Mouse (Mus musculus) common myeloid progenitor, adult 5-6 weeks (primary cell): ENCODE results near the gene Olfr1030. TPM values are rescaled to one million over a fixed set of nuclear protein-coding genes. Genes with fewer than 3 reads are reported as not detected.
A peak's percentile ranks its signal among the peaks of the same experiment; 100 is the strongest.
"Not testable (repeated sequence)": the region's sequence is repeated elsewhere in the genome, so short reads cannot be mapped to it uniquely, and the experiment has no call there.

Experiments
- ATAC-seq: replicated peaks from 2 replicates; pipeline ENCODE4 v1.8.0; 2016; ENCODE audit warnings: low read depth, mild to moderate bottlenecking, moderate TSS enrichment, inconsistent platforms; ENCODE audit not compliant: poor library complexity, severe bottlenecking
- total RNA-seq: library from RNA; stranded (forward); fragments of 200-1000, 187-1606 nt; gene quantifications from 2 replicates; pipeline ENCODE4 v1.2.3, GENCODE M21; 2017

Gene Olfr1030
- total RNA-seq = not detected in 2 replicates

DNA sequence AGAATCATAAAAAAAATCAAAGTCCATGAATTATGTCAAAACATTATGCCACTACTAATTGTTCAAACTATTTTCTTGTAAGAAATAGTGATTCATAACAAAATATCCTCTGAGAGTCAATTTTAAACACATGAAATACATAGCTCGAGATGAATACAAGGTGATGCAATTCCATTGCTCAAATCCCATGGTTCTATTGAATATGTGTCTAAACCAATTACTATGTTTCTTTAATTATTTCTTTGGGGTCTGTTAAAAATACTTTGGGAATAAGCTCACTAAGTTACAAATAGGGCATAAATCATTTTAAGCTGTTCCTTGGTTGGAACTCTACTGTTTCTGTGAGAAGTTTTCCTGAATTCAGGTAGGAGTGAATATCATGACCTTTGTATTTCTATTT is at the start of gene Olfr1030:
Olfr1030 (plus strand) TSS at position 301 of the 400 bp plus-strand sequence.
- no peak for ATAC-seq

DNA sequence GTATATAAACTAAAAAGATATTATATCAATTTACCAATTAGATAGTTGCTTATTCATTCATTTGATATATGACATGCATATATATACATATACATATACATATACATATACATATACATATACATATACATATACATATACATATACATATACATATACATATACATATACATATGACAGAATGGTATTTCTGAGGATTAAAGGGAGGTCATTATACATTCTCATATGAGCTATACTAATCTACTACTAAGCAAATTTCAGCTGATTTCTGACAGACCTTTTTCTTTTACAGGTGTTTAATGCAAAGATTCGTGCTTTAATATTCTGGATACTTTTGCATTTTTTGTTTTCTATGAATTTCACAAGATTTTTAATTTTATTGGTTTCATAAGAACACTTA is 28.9 kb upstream of the Olfr1030 start, which contains the start of gene Olfr1028:
Olfr1028 (plus strand) TSS at position 301 of the 400 bp plus-strand sequence.
- ATAC-seq = no peak

DNA sequence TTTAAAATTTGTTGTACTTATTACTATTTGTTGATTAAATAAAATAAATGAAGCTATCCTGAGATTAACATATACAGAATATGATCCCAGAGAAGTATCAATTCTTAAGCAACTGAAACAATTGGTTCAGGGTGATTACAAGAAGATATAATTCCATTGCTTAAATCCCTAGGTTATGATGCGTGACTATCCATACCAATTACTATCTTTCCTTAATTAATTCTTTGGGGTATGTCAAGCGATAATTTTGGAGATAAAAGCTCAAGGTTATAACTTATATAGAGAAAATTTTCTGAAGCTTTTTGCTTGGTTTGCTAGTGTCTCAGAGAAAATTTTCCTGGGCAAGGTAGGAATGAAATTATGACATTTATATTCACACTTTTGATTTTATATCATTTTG is 5.5 kb upstream of the Olfr1030 start, which contains the start of gene Olfr1029:
Olfr1029 (plus strand) TSS at position 301 of the 400 bp plus-strand sequence.
- ATAC-seq = no peak

DNA sequence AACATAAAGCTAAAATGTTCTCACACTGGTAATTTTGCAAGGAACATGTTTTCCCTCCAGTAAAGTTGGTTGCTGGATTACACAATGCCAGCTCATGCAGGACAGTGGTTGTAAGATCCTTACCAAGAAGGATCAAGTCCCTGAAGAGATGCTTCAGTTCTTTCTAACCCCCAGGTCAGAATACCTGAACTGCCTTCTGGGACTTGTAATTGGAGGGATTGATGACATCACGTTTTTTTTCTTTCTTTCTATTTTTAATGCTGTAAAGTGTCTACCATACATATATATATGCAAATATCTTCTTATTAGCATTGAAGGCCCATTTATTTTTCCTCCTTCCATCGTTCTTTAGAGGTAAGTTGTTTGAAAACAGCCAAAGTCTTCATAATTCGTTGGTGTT is 10.9 kb downstream of the Olfr1030 start, which contains the start of gene Olfr1031:
Olfr1031 (plus strand) TSS at position 301 of the 400 bp plus-strand sequence.
- no peak for ATAC-seq

DNA sequence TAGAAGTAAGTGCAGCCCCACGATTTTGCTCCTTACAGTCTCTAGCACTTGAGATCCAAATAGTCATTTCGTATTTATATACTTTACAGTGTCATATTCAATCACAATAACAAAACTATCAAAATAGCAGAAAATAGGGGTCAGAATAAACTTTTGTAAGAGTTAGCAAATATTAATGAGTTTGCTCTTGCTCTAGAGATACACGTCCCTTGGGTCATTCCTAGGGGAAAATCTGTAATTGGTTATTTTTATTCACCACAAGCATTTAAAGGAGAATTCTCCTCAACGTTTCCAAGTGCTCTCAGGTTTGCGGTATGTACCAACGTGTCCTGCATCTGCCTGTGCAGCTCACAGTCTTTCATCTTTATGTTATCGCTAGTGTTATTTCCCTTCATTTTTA is 26.2 kb downstream of the Olfr1030 start, which contains the start of gene Olfr1032:
Olfr1032 (plus strand) TSS at position 301 of the 400 bp plus-strand sequence.
- no peak for ATAC-seq

DNA sequence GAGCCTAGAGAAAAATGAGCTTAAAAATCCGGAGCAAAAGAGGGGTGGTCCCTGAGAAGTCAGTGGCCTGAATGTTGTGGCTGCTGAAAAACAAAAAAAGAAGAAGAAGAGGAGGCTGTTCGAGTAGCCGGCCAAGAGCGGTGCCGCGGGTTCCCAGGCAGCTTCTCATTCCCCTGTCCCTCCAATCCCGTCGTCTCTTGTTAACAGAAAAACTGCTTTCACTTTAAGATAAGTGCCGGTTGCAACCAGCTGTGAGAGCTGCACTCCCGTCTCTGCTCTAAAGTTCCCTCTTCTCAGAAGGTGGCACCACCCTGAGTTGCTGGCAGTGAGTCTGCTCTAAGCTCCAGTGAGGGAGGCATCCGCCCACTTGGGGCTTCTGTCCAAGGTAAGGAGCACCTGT is 41.3 kb downstream of the Olfr1030 start, which contains the start of gene Olfr1033:
Olfr1033 (plus strand) TSS at position 228 of the 400 bp plus-strand sequence.
- peak; percentile 63; the same call in 1 of the 2 replicates for ATAC-seq

DNA sequence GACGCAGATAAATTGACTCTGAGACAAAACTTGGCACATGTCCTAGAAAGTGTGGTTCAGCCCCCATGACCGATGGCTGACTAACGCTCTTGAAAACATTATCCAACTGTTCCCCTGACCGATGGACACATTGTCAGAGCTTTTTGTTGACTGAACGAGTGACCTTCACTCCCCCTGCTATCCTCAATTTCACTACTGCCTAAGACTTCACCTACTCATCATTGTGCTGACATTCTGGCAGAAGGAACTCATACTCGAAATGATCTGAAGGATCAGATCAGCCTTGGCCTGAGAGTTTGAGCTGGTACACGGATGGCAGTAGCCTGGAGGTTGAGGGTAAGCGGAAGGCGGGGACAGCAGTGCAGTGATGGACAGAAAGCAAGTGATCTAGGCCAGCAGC is 42.4 kb downstream of the Olfr1030 start:
- not testable (repeated sequence) for ATAC-seq

Other genes starting within 250 kb of the Olfr1030 start
- gene Olfr1012, start 216.5 kb upstream of the Olfr1030 start, total RNA-seq = not detected in 2 replicates
- not detected in 2 replicates for gene Olfr1013, start 212.2 kb upstream of the Olfr1030 start, total RNA-seq
- not detected in 2 replicates for gene Olfr1014, start 206.6 kb upstream of the Olfr1030 start, total RNA-seq
- not detected in 2 replicates for gene Olfr1015, start 197.3 kb upstream of the Olfr1030 start, total RNA-seq
- gene Olfr1016, start 176.7 kb upstream of the Olfr1030 start, total RNA-seq = not detected in 2 replicates
- not detected in 2 replicates for gene Olfr1018, start 160.8 kb upstream of the Olfr1030 start, total RNA-seq
- gene Olfr1019, start 133.8 kb upstream of the Olfr1030 start, total RNA-seq = not detected in 2 replicates
- not detected in 2 replicates for gene Olfr1020, start 132.2 kb upstream of the Olfr1030 start, total RNA-seq
- not detected in 2 replicates for gene Olfr1022, start 110.7 kb upstream of the Olfr1030 start, total RNA-seq
- gene Olfr1023, start 93.6 kb upstream of the Olfr1030 start, total RNA-seq = not detected in 2 replicates
- gene Olfr1024, start 74.2 kb upstream of the Olfr1030 start, total RNA-seq = not detected in 2 replicates
- gene Olfr1025-ps1, start 64.1 kb upstream of the Olfr1030 start, total RNA-seq = not detected in 2 replicates
- not detected in 2 replicates for gene Olfr1026, start 57.7 kb upstream of the Olfr1030 start, total RNA-seq
- gene Olfr1028, start 28.8 kb upstream of the Olfr1030 start, total RNA-seq = not detected in 2 replicates
- gene Olfr1029, start 5.4 kb upstream of the Olfr1030 start, total RNA-seq = not detected in 2 replicates
- not detected in 2 replicates for gene Olfr1031, start 11.0 kb downstream of the Olfr1030 start, total RNA-seq
- not detected in 2 replicates for gene Olfr1032, start 26.3 kb downstream of the Olfr1030 start, total RNA-seq
- 0.18 TPM in 1 of 2 replicates, not detected in the other for gene Olfr1033, start 41.4 kb downstream of the Olfr1030 start, total RNA-seq
- gene Olfr1034, start 66.6 kb downstream of the Olfr1030 start, total RNA-seq = not detected in 2 replicates
- gene Olfr1036, start 94.7 kb downstream of the Olfr1030 start, total RNA-seq = not detected in 2 replicates
- gene Olfr1037, start 108.1 kb downstream of the Olfr1030 start, total RNA-seq = not detected in 2 replicates
- not detected in 2 replicates for gene Olfr1039, start 156.7 kb downstream of the Olfr1030 start, total RNA-seq
- gene Olfr1040, start 167.5 kb downstream of the Olfr1030 start, total RNA-seq = not detected in 2 replicates
- gene Olfr1042, start 182.6 kb downstream of the Olfr1030 start, total RNA-seq = not detected in 2 replicates
- not detected in 2 replicates for gene Olfr1043, start 188.2 kb downstream of the Olfr1030 start, total RNA-seq
- gene Olfr1044, start 198.5 kb downstream of the Olfr1030 start, total RNA-seq = not detected in 2 replicates
- gene Olfr52, start 206.4 kb downstream of the Olfr1030 start, total RNA-seq = not detected in 2 replicates
- not detected in 2 replicates for gene Olfr1045, start 223.7 kb downstream of the Olfr1030 start, total RNA-seq
- not detected in 2 replicates for gene Olfr1046, start 240.0 kb downstream of the Olfr1030 start, total RNA-seq